Mouse (Mus musculus): ENCODE data around the gene Mul1. TPM values are rescaled to one million over a fixed set of nuclear protein-coding genes. Genes with fewer than 3 reads are reported as not detected.
A peak's percentile ranks its signal among the peaks of the same experiment; 100 is the strongest.
"Not testable (repeated sequence)": the region's sequence is repeated elsewhere in the genome, so short reads cannot be mapped to it uniquely, and the experiment has no call there.

The Mul1 gene
- polyA plus RNA-seq, 1 experiment from 2014 or later: 22.6 TPM

GRCm38 (mm10) chr4:138416414-138416813, 18.1 kb upstream of the Mul1 start:
- WGBS: 51% methylated on average over 5 of the region's 5 CpGs
- Histone ChIP-seq H3K27ac (no peak overlapping the region), H3K4me1 (replicated peaks) (peaks cover 19% of the 10 kb centered on the region), H3K9me3 (no peaks in the 10 kb centered on the region), H3K4me3 (no peak overlapping the region), H3K36me3 (no peaks in the 10 kb centered on the region), H3K27me3 (ENCODE audit: insufficient read depth, poor library complexity, severe bottlenecking) (peaks cover 32% of the 10 kb centered on the region)
- no peak for DNase-seq (ENCODE audit: low spot score)

- Histone ChIP-seq H3K27ac (no peak overlapping the region), H3K4me1 (replicated peaks) (peaks cover 19% of the 10 kb centered on the region), H3K27me3 (ENCODE audit: insufficient read depth, poor library complexity, severe bottlenecking) (peaks cover 22% of the 10 kb centered on the region), H3K36me3 (no peaks in the 10 kb centered on the region), H3K4me3 (no peak overlapping the region), H3K9me3 (no peaks in the 10 kb centered on the region)
- DNase-seq (ENCODE audit: low spot score): no peak
- 86% methylated on average over 4 of the region's 4 CpGs for WGBS
These were observed 16.6 kb upstream of the Mul1 start for GRCm38 (mm10) chr4:138417882-138418281.

- Histone ChIP-seq H3K36me3 (no peaks in the 10 kb centered on the region), H3K4me3 (no peak overlapping the region), H3K27me3 (ENCODE audit: insufficient read depth, poor library complexity, severe bottlenecking) (peaks cover 22% of the 10 kb centered on the region), H3K27ac (no peak overlapping the region), H3K9me3 (no peaks in the 10 kb centered on the region), H3K4me1 (replicated peaks) (peaks cover 19% of the 10 kb centered on the region)
- 66% methylated on average over 11 of the region's 11 CpGs for WGBS
- DNase-seq (ENCODE audit: low spot score): no peak
These were observed 16.0 kb upstream of the Mul1 start for GRCm38 (mm10) chr4:138418340-138418957.

GRCm38 (mm10) chr4:138425028-138425427, 9.4 kb upstream of the Mul1 start:
- no peak for DNase-seq (ENCODE audit: low spot score)
- WGBS: 79% methylated on average over 6 of the region's 6 CpGs
- H3K4me1 ChIP-seq (replicated peaks): 0 out of 2 replicates have a peak, but pooled peaks cover 2% of the 10 kb centered on the region
- H3K9me3 ChIP-seq: no peaks in the 10 kb centered on the region
- H3K27ac ChIP-seq: no peak overlapping the region
- no peak overlapping the region for H3K4me3 ChIP-seq
- peaks cover 13% of the 10 kb centered on the region; the same call in 1 of the 2 replicates for H3K27me3 ChIP-seq (ENCODE audit: insufficient read depth, poor library complexity, severe bottlenecking)
- no peaks in the 10 kb centered on the region for H3K36me3 ChIP-seq

GRCm38 (mm10) chr4:138425604-138426003, 8.9 kb upstream of the Mul1 start:
- not testable (repeated sequence) for H3K4me3 ChIP-seq; H3K36me3 ChIP-seq; H3K4me1 ChIP-seq (replicated peaks); H3K27ac ChIP-seq; H3K9me3 ChIP-seq; DNase-seq (ENCODE audit: low spot score)
- peaks cover 13% of the 10 kb centered on the region; the same call in 1 of the 2 replicates for H3K27me3 ChIP-seq (ENCODE audit: insufficient read depth, poor library complexity, severe bottlenecking)
- 89% methylated on average over 14 of the region's 14 CpGs for WGBS

GRCm38 (mm10) chr4:138426778-138427705, 7.4 kb upstream of the Mul1 start:
- Histone ChIP-seq H3K27ac (no peak overlapping the region), H3K4me1 (replicated peaks) (0 out of 2 replicates have a peak, but pooled peaks cover 2% of the 10 kb centered on the region), H3K27me3 (ENCODE audit: insufficient read depth, poor library complexity, severe bottlenecking) (peaks cover 20% of the 10 kb centered on the region; the same call in 1 of the 2 replicates), H3K9me3 (no peaks in the 10 kb centered on the region), H3K4me3 (no peak overlapping the region), H3K36me3 (no peaks in the 10 kb centered on the region)
- WGBS: 45% methylated on average over 22 of the region's 22 CpGs
- DNase-seq (ENCODE audit: low spot score): peak; percentile 81

GRCm38 (mm10) chr4:138429778-138430177, 4.7 kb upstream of the Mul1 start:
- Histone ChIP-seq H3K4me1 (replicated peaks) (peaks cover 2% of the 10 kb centered on the region; the same call in 1 of the 2 replicates), H3K27ac (no peak overlapping the region), H3K4me3 (no peak overlapping the region), H3K27me3 (ENCODE audit: insufficient read depth, poor library complexity, severe bottlenecking) (peaks cover 23% of the 10 kb centered on the region; the same call in 1 of the 2 replicates), H3K36me3 (no peaks in the 10 kb centered on the region), H3K9me3 (no peaks in the 10 kb centered on the region)
- peak; percentile 29 for DNase-seq (ENCODE audit: low spot score)
- 47% methylated on average over 3 of the region's 3 CpGs for WGBS

- peaks cover 6% of the 10 kb centered on the region for H3K36me3 ChIP-seq
- H3K4me3 ChIP-seq: no peak overlapping the region
- DNase-seq (ENCODE audit: low spot score): no peak
- peaks cover 23% of the 10 kb centered on the region; the same call in 1 of the 2 replicates for H3K27me3 ChIP-seq (ENCODE audit: insufficient read depth, poor library complexity, severe bottlenecking)
- H3K4me1 ChIP-seq (replicated peaks): peaks cover 16% of the 10 kb centered on the region
- no peaks in the 10 kb centered on the region for H3K9me3 ChIP-seq
- no peak overlapping the region for H3K27ac ChIP-seq
- 65% methylated on average over 8 of the region's 8 CpGs for WGBS
These were observed 3.1 kb upstream of the Mul1 start for GRCm38 (mm10) chr4:138431340-138431739.

- H3K27me3 ChIP-seq (ENCODE audit: insufficient read depth, poor library complexity, severe bottlenecking): no peaks in the 10 kb centered on the region
- no peak for DNase-seq (ENCODE audit: low spot score)
- no peak overlapping the region for H3K27ac ChIP-seq
- no peak overlapping the region for H3K4me3 ChIP-seq
- peaks cover 28% of the 10 kb centered on the region for H3K4me1 ChIP-seq (replicated peaks)
- peaks cover 70% of the 10 kb centered on the region for H3K36me3 ChIP-seq
- WGBS: 63% methylated on average over 3 of the region's 3 CpGs
- H3K9me3 ChIP-seq: no peaks in the 10 kb centered on the region
These were observed 5.6 kb downstream of the Mul1 start for GRCm38 (mm10) chr4:138440062-138440461.

- Histone ChIP-seq H3K9me3 (no peaks in the 10 kb centered on the region), H3K27me3 (ENCODE audit: insufficient read depth, poor library complexity, severe bottlenecking) (peaks cover 38% of the 10 kb centered on the region), H3K4me3 (no peak overlapping the region), H3K27ac (no peak overlapping the region; the same call in 1 of the 2 replicates), H3K4me1 (replicated peaks) (peaks cover 52% of the 10 kb centered on the region), H3K36me3 (peaks cover 29% of the 10 kb centered on the region)
- WGBS: 8% methylated on average over 5 of the region's 5 CpGs
- peak; percentile 43 for DNase-seq (ENCODE audit: low spot score)
These were observed 10.5 kb downstream of the Mul1 start for GRCm38 (mm10) chr4:138444941-138445340.

GRCm38 (mm10) chr4:138446981-138447380, 12.5 kb downstream of the Mul1 start:
- Histone ChIP-seq H3K9me3 (no peaks in the 10 kb centered on the region), H3K4me1 (replicated peaks) (peaks cover 56% of the 10 kb centered on the region), H3K36me3 (peaks cover 8% of the 10 kb centered on the region; the same call in 1 of the 2 replicates), H3K27me3 (ENCODE audit: insufficient read depth, poor library complexity, severe bottlenecking) (peaks cover 56% of the 10 kb centered on the region), H3K27ac (peak overlapping the region; percentile 74), H3K4me3 (no peak overlapping the region)
- no peak for DNase-seq (ENCODE audit: low spot score)
- 32% methylated on average over 13 of the region's 13 CpGs for WGBS

- Histone ChIP-seq H3K27me3 (ENCODE audit: insufficient read depth, poor library complexity, severe bottlenecking) (peaks cover 60% of the 10 kb centered on the region), H3K27ac (peak overlapping the region; percentile 74), H3K36me3 (0 out of 2 replicates have a peak, but pooled peaks cover 5% of the 10 kb centered on the region), H3K9me3 (no peaks in the 10 kb centered on the region), H3K4me1 (replicated peaks) (peaks cover 60% of the 10 kb centered on the region), H3K4me3 (0 out of 2 replicates have a peak overlapping the region, but pooled peaks have one; percentile 10)
- WGBS: under 1% methylated on average over 8 of the region's 8 CpGs
- DNase-seq (ENCODE audit: low spot score): peak; percentile 93
These were observed 12.9 kb downstream of the Mul1 start for GRCm38 (mm10) chr4:138447387-138447786.

Measured in hindbrain, embryonic 10.5 days (tissue).